Mouse (Mus musculus): ENCODE measurements around the gene P2ry14.
"Not testable (repeated sequence)": the region's sequence is repeated elsewhere in the genome, so short reads cannot be mapped to it uniquely, and the experiment has no call there.

The P2ry14 gene

GRCm38 (mm10) chr3:59145194-59145593 lies 8.2 kb downstream of the P2ry14 start:
- DNase-seq (ENCODE audit: low spot score): no peak

GRCm38 (mm10) chr3:59141507-59142305 lies 11.7 kb downstream of the P2ry14 start:
- DNase-seq (ENCODE audit: low spot score): no peak

- DNase-seq (ENCODE audit: low spot score): not testable (repeated sequence)
These were observed 12.5 kb downstream of the P2ry14 start for GRCm38 (mm10) chr3:59140941-59141340.

- no peak for DNase-seq (ENCODE audit: low spot score)
These were observed 13.3 kb downstream of the P2ry14 start for GRCm38 (mm10) chr3:59140115-59140514.

GRCm38 (mm10) chr3:59139651-59140051 lies 13.8 kb downstream of the P2ry14 start:
- DNase-seq (ENCODE audit: low spot score): no peak

GRCm38 (mm10) chr3:59138946-59139468 lies 14.4 kb downstream of the P2ry14 start:
- no peak for DNase-seq (ENCODE audit: low spot score)

GRCm38 (mm10) chr3:59135911-59136653 lies 17.3 kb downstream of the P2ry14 start:
- no peak for DNase-seq (ENCODE audit: low spot score)

- no peak for DNase-seq (ENCODE audit: low spot score)
These were observed 20.2 kb downstream of the P2ry14 start for GRCm38 (mm10) chr3:59133189-59133588.

- DNase-seq (ENCODE audit: low spot score): no peak
These were observed 21.5 kb downstream of the P2ry14 start for GRCm38 (mm10) chr3:59131966-59132365.

- no peak for DNase-seq (ENCODE audit: low spot score)
These were observed 22.3 kb downstream of the P2ry14 start for GRCm38 (mm10) chr3:59131081-59131480.

- no peak for DNase-seq (ENCODE audit: low spot score)
These were observed 23.0 kb downstream of the P2ry14 start for GRCm38 (mm10) chr3:59130431-59130830.

- no peak for DNase-seq (ENCODE audit: low spot score)
These were observed 23.9 kb downstream of the P2ry14 start for GRCm38 (mm10) chr3:59129547-59129946.

- no peak for DNase-seq (ENCODE audit: low spot score)
These were observed 24.7 kb downstream of the P2ry14 start for GRCm38 (mm10) chr3:59128681-59129080.

- no peak for DNase-seq (ENCODE audit: low spot score)
These were observed 27.4 kb downstream of the P2ry14 start for GRCm38 (mm10) chr3:59125783-59126555.

GRCm38 (mm10) chr3:59125022-59125421 lies 28.4 kb downstream of the P2ry14 start:
- DNase-seq (ENCODE audit: low spot score): no peak

- DNase-seq (ENCODE audit: low spot score): no peak
These were observed 31.5 kb downstream of the P2ry14 start for GRCm38 (mm10) chr3:59121780-59122449.

GRCm38 (mm10) chr3:59121067-59121730 lies 32.2 kb downstream of the P2ry14 start:
- no peak for DNase-seq (ENCODE audit: low spot score)

- DNase-seq (ENCODE audit: low spot score): peak; percentile 23
These were observed 39.4 kb downstream of the P2ry14 start for GRCm38 (mm10) chr3:59113973-59114517.

GRCm38 (mm10) chr3:59113291-59113690 lies 40.1 kb downstream of the P2ry14 start:
- DNase-seq (ENCODE audit: low spot score): not testable (repeated sequence)

GRCm38 (mm10) chr3:59111944-59112343 lies 41.5 kb downstream of the P2ry14 start:
- DNase-seq (ENCODE audit: low spot score): no peak

GRCm38 (mm10) chr3:59109834-59110233 lies 43.6 kb downstream of the P2ry14 start:
- DNase-seq (ENCODE audit: low spot score): not testable (repeated sequence)
